ENCODE assay signal across 13 mouse cellular contexts in genomic region chrX:99291965-99292364, GRCm38 (mm10).
A peak's percentile ranks its signal among the peaks of the same experiment; 100 is the strongest.
DNase-seq lines count a peak whose midpoint lies in the region; ATAC-seq and TF ChIP-seq lines count a peak whose summit lies in the region.
"Had no signal": no experiment of that assay in that cellular context is flagged by ENCODE, and none has a peak within 500 bp of the region (broad histone marks: within the 10 kb centered on the region; RNA-seq: fewer than 3 reads in every experiment).

No protein-coding gene starts in this region.

- H3K4me1 ChIP-seq in hindbrain, embryonic 12.5 days = peaks cover 6% of the 10 kb centered on the region
- H3K4me1 ChIP-seq in hindbrain, embryonic 11.5 days (replicated peaks; ENCODE audit: control insufficient read depth, insufficient read depth, low read length) = peaks cover 3% of the 10 kb centered on the region; the same call in 1 of the 2 replicates
- H3K4me1 ChIP-seq in lung, embryonic 16.5 days (replicated peaks; ENCODE audit: control insufficient read depth, insufficient read depth, low read length) = peaks cover 20% of the 10 kb centered on the region; the same call in 1 of the 2 replicates
- H3K4me1 ChIP-seq in heart, postnatal 0 days (ENCODE audit: control insufficient read depth, insufficient read depth) = peaks cover 12% of the 10 kb centered on the region; the same call in 1 of the 2 replicates
- H3K4me1 ChIP-seq in neural tube, embryonic 15.5 days = peaks cover 6% of the 10 kb centered on the region; the same call in 1 of the 2 replicates

- H3K4me3 ChIP-seq in hindbrain, embryonic 12.5 days = no peak overlapping the region
- no peak overlapping the region for H3K4me3 ChIP-seq in hindbrain, embryonic 11.5 days (ENCODE audit: low read depth, low read length)
- H3K4me3 ChIP-seq in lung, embryonic 16.5 days (ENCODE audit: low read length) = no peak overlapping the region
- no peak overlapping the region for H3K4me3 ChIP-seq in heart, postnatal 0 days (ENCODE audit: low read depth, low read length)
- no peak overlapping the region for H3K4me3 ChIP-seq in neural tube, embryonic 15.5 days (replicated peaks)
- H3K4me3 ChIP-seq: layer of hippocampus, adult 2 months had no signal

- peaks cover 86% of the 10 kb centered on the region for H3K27me3 ChIP-seq in hindbrain, embryonic 12.5 days
- peaks cover 19% of the 10 kb centered on the region for H3K27me3 ChIP-seq in hindbrain, embryonic 11.5 days (ENCODE audit: control insufficient read depth, insufficient read depth, low read length)
- H3K27me3 ChIP-seq in lung, embryonic 16.5 days (ENCODE audit: control insufficient read depth, insufficient read depth, low read depth, low read length) = peaks cover 5% of the 10 kb centered on the region; the same call in 1 of the 2 replicates
- H3K27me3 ChIP-seq in heart, postnatal 0 days (ENCODE audit: control insufficient read depth, insufficient read depth, low read length) = no peaks in the 10 kb centered on the region
- H3K27me3 ChIP-seq in neural tube, embryonic 15.5 days (replicated peaks) = peaks cover 61% of the 10 kb centered on the region

- TF ChIP-seq EP300 in heart, postnatal 0 days (IDR thresholded peaks at IDR 0.05; ENCODE audit: low read depth) = no peak

- 48% methylated on average over 5 of the region's 5 CpGs for WGBS in hindbrain, embryonic 12.5 days
- WGBS in hindbrain, embryonic 11.5 days = 55% methylated on average over 5 of the region's 5 CpGs
- WGBS in lung, embryonic 16.5 days = 41% methylated on average over 5 of the region's 5 CpGs
- WGBS in heart, postnatal 0 days = 34% methylated on average over 5 of the region's 5 CpGs
- 38% methylated on average over 5 of the region's 5 CpGs for WGBS in neural tube, embryonic 15.5 days

- H3K9ac ChIP-seq in hindbrain, embryonic 12.5 days = no peak overlapping the region
- H3K9ac ChIP-seq in hindbrain, embryonic 11.5 days (ENCODE audit: low read depth, low read length) = no peak overlapping the region
- peak overlapping the region; percentile 30; the same call in 1 of the 2 replicates for H3K9ac ChIP-seq in lung, embryonic 16.5 days (ENCODE audit: low read length)
- H3K9ac ChIP-seq in heart, postnatal 0 days (replicated peaks; ENCODE audit: low read depth, low read length) = no peak overlapping the region
- H3K9ac ChIP-seq in neural tube, embryonic 15.5 days (replicated peaks) = no peak overlapping the region

- H3K4me2 ChIP-seq in hindbrain, embryonic 12.5 days (replicated peaks) = no peak overlapping the region
- no peak overlapping the region for H3K4me2 ChIP-seq in hindbrain, embryonic 11.5 days (replicated peaks; ENCODE audit: low read depth, low read length)
- no peak overlapping the region for H3K4me2 ChIP-seq in lung, embryonic 16.5 days (ENCODE audit: low read depth, low read length)
- H3K4me2 ChIP-seq in heart, postnatal 0 days (ENCODE audit: low read depth, low read length) = no peak overlapping the region
- no peak overlapping the region for H3K4me2 ChIP-seq in neural tube, embryonic 15.5 days

- peak; percentile 17; the same call in 1 of the 2 replicates for ATAC-seq in hindbrain, embryonic 12.5 days (ENCODE audit: low FRiP score)
- no peak for ATAC-seq in hindbrain, embryonic 11.5 days (ENCODE audit: low FRiP score)
- ATAC-seq in lung, embryonic 16.5 days (ENCODE audit: low read depth) = 0 out of 2 replicates have a peak, but pooled peaks have one; percentile 7
- no peak for ATAC-seq in heart, postnatal 0 days (ENCODE audit: insufficient read depth, low read depth)
- ATAC-seq in neural tube, embryonic 15.5 days (ENCODE audit: low FRiP score) = 0 out of 2 replicates have a peak, but pooled peaks have one; percentile 6
- ATAC-seq: activated CD4-positive, CD25-positive, alpha-beta regulatory T cell, adult 4 months had no signal

- no peak overlapping the region; the same call in 1 of the 2 replicates for H3K27ac ChIP-seq in hindbrain, embryonic 12.5 days
- H3K27ac ChIP-seq in hindbrain, embryonic 11.5 days (ENCODE audit: low read depth, low read length) = no peak overlapping the region
- peak overlapping the region; percentile 86 for H3K27ac ChIP-seq in lung, embryonic 16.5 days (ENCODE audit: low read length)
- H3K27ac ChIP-seq in heart, postnatal 0 days (ENCODE audit: low read depth) = peak overlapping the region; percentile 87
- H3K27ac ChIP-seq in neural tube, embryonic 15.5 days (replicated peaks) = no peak overlapping the region

- H3K9me3 ChIP-seq in hindbrain, embryonic 12.5 days (replicated peaks) = no peaks in the 10 kb centered on the region
- H3K9me3 ChIP-seq in hindbrain, embryonic 11.5 days (ENCODE audit: control insufficient read depth, low read length) = no peaks in the 10 kb centered on the region
- H3K9me3 ChIP-seq in lung, embryonic 16.5 days (ENCODE audit: control insufficient read depth, low read length) = no peaks in the 10 kb centered on the region
- no peaks in the 10 kb centered on the region for H3K9me3 ChIP-seq in heart, postnatal 0 days (replicated peaks; ENCODE audit: control insufficient read depth, low read length)
- H3K9me3 ChIP-seq in neural tube, embryonic 15.5 days (replicated peaks) = no peaks in the 10 kb centered on the region

- no peak for DNase-seq in hindbrain, embryonic 11.5 days (ENCODE audit: low spot score)
- no peak for DNase-seq in lung, postnatal 10 days
- DNase-seq in heart, postnatal 0 days (ENCODE audit: low spot score) = no peak
- DNase-seq in T-cell, adult 2 months (ENCODE audit: low spot score) = no peak
- no peak for DNase-seq in adrenal gland, postnatal 10 days
- DNase-seq: cerebellum, postnatal 36 days; spleen, adult 18-20 months; thymus, postnatal 14 days had no signal

- TF ChIP-seq CTCF in heart, postnatal 0 days (IDR thresholded peaks at IDR 0.05; ENCODE audit: low read depth) = no peak

- no peaks in the 10 kb centered on the region for H3K36me3 ChIP-seq in hindbrain, embryonic 12.5 days
- no peaks in the 10 kb centered on the region for H3K36me3 ChIP-seq in hindbrain, embryonic 11.5 days (ENCODE audit: control insufficient read depth, insufficient read depth, low read length)
- no peaks in the 10 kb centered on the region for H3K36me3 ChIP-seq in lung, embryonic 16.5 days (ENCODE audit: control insufficient read depth, insufficient read depth, low read length)
- no peaks in the 10 kb centered on the region for H3K36me3 ChIP-seq in heart, postnatal 0 days (replicated peaks; ENCODE audit: control insufficient read depth, insufficient read depth, low read length)
- H3K36me3 ChIP-seq in neural tube, embryonic 15.5 days = no peaks in the 10 kb centered on the region

Comparison
In these comparisons a context has a peak if more than half of its experiments do, and no peak if none do; other contexts are left out.
1. ATAC-seq: peak in hindbrain, embryonic 12.5 days (single experiment), lung, embryonic 16.5 days (single experiment) and neural tube, embryonic 15.5 days (single experiment); none in hindbrain, embryonic 11.5 days (single experiment) and heart, postnatal 0 days (single experiment).
2. H3K27ac ChIP-seq: peak in lung, embryonic 16.5 days (single experiment) and heart, postnatal 0 days (single experiment); none in hindbrain, embryonic 12.5 days (single experiment), hindbrain, embryonic 11.5 days (single experiment) and neural tube, embryonic 15.5 days (single experiment).